Mouse (Mus musculus) 416B (cell line): ENCODE data around the gene Rbp3.

Experiments
- DNase-seq: peaks from one replicate; pipeline ENCODE4 v3.0.0; 2011; ENCODE audit warnings: low read depth

Gene Rbp3

DNA sequence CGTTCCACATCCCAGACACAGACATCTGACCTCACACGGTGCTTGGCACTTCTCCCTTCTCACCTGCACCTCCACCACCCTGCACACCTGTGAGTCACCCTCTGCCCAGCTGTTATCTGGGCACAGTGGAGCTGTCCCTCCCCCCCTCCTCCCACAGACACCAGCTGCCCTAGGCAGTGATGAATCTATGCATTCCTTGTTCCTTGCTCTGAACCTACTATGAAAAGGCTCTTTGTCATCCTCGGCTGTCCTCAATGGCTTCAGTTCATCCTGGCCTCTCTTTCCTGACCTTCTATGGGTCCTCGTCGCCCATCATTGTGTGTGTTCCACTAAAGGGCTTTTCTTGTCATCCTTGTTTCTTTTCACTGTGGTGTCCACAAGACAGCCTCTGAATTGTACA, 20.9 kb downstream of the Rbp3 start:
- DNase-seq = no peak

DNA sequence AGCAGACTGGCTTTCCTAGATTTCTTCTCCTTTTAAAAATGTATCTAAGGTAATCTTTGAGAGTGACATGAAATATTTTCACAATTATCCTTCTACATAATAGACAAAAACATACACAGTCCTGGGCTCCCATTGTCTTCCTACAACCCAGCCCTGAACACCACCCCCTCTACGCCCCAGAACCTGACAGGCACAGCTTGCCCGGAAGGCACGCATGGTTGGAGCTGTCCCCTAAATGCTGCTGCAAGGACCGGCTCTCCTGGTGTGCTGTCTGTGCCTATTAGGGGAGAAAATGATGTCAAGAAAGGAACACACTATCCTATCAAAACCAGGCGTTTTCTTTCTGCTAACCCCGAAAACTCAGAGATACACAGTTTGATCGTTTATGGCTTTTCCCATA, 23.9 kb downstream of the Rbp3 start:
- DNase-seq = no peak

DNA sequence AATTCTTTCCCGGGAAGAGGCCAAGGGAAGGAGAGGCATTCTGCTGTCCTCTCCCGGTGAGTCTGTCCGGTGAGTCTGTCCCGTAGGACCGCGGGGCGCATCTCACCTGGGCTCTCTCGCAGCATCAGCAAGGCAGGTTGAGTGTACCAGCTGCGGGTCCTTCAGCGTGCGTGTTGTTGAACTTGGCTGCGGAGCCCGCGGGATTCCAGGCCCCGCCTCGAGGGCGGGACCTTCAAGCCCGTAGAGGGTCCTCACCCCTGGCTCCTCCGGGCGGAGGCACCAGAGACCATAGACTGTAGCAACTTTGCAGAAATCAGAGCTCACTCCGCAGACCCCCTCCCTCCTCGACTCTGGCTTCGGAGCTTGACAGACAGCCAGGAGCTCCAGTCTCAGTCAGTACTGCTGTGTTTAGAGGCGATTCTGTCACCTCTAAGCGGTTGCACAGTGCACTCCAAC, 24.8 kb downstream of the Rbp3 start, which contains the start of gene Zfp488:
Zfp488 (minus strand) TSS at position 161 of the 456 bp plus-strand sequence.
- no peak for DNase-seq

DNA sequence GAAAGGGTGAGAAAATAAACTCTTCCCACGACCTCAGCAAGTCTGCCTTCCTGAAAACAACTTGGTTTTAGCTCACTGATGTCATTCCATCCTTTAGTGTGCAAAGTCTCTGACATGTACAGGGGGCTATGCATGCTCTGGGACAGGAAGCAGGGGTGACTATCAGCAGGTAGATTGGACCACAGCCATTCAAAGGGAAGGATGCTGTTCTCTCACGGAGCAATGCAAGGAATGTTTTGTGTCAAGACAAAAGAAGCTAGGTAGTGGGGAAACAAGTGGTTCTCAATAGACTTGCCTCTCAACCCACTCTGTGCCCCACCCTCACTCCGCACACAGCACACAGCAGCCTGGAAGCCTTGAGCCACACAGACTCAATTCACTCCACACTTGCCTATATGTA, 35.4 kb downstream of the Rbp3 start:
- no peak for DNase-seq

DNA sequence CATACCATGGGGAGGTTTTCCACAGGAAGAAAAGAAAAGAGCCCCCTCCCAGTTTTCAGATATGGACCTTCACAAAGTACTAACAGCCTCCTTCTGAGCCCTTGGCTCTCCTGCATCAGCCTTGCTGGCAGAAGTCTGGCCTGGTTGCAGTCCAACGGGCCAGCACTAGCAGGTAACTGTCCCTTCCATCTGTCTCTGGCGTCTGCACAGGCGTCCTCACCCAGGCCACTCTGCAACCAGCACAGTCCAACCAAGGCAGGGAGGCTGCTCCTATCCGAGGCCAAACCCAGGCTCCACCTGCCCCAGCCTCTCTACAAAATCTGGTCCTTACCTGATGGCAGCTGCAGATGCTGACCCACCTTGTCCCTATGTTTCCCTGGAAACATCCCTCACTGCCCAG, 38.2 kb downstream of the Rbp3 start:
- no peak for DNase-seq

DNA sequence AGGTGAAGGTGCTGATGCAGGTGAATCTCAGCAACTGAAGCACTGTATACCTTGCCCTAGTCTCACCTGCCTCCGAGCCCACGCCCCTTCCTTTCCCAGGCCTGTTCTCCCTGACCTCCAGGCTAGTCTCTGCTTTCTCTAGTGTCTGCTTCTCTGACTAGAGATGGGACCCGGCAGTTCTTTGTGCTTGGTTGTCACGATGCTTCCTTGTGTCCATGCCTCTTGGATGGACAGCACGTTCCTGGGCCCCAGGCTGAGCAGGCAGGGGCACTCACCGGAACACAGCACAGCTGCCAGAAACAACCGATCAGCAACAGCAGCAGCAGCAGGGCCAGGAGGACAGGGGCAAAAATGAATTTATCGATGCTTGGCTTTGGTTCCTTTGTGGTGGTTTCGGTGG, 39.2 kb downstream of the Rbp3 start:
- DNase-seq = no peak

DNA sequence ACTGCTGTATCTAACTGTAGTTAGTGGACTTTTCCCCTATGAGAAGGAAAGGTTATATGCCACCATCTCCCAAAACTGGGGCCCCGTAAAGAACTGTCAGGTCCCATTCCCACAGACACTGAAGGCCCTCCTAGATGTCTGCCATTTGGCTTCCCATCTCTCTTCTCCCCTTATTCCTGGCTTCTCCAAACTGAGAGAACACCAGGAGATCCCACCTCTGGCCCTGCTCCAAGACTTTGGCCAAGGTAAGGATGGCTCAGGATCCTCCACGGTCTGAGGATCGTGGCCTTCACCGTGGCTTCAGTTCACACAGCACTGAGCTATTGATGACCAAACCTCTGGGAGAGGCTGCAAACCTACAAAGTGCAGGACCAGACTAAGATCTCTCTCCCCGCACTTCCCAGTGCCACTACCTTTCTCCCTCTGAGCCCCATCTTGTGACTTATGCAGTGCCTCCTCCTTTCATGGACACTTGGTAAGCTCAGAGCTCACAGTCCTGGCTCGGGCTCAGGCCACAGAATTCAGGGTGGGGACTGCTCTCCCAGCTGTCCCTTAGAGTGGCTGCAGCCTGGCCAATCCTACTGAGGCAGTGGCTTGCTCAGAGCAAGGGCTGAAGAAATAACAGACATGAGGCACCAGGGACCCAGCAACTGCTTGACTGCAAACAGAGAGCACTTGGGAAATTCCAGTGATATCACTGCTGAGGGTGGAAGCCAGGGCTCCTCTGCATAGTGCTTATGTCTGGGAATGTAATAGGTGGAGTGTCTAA, 39.9 kb downstream of the Rbp3 start:
- DNase-seq = no peak

DNA sequence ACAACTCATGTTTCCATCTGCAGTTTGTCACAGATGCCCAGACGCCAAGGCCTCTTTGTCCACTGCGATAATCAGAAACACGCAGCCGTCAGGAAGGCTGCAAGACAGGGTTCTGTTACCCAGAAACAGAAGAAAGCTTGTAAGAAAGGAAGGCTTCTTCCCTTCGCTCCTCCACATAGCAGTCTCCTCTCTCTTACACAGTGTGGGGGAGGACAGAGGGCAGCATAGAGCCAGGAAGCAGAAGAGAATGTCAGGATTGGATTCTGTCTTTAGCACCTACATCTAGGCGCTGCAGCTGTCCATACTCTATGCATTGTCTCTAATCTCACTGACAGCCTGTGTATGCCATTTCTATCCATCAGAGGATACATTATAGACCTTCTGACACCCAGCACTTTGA, 43.6 kb downstream of the Rbp3 start:
- no peak for DNase-seq

DNA sequence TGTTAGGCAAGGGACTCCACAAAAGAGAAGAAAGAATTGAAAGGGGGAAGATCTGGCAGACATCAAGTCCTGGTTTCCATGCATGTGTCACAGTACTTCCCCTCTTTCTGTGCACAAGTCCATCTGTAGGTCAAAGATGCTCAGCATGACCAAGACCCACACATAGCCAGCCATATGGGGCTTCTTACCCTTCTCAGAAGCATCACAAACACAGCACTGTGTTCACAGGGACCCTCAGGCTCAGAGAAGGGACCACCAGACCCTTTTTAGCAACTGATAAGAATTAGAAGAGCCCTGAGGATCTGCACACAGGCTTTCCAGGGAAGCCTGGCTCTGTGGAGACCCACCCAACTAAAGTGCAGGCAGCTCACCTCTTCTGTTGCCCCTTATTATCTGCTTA, 46.3 kb downstream of the Rbp3 start:
- no peak for DNase-seq

DNA sequence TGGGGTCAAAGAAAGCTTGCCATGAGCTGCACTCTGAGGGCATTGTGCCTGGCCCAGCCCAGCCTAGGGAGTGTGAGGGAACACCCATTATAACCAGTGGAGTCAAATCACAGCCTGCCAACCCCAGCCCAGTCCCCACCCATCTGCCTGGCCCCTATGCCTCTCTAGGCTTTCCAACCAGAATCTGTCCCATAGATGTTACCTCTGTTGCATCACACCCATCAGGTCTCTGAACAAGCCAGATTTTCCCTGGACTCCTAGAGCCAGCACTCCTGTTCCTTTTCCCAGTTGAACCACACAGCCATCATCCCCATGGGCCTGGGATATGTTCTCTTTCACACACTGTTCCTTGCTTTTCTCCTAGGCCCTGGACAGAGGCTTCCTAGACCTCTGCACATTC, 47.6 kb downstream of the Rbp3 start:
- no peak for DNase-seq

DNA sequence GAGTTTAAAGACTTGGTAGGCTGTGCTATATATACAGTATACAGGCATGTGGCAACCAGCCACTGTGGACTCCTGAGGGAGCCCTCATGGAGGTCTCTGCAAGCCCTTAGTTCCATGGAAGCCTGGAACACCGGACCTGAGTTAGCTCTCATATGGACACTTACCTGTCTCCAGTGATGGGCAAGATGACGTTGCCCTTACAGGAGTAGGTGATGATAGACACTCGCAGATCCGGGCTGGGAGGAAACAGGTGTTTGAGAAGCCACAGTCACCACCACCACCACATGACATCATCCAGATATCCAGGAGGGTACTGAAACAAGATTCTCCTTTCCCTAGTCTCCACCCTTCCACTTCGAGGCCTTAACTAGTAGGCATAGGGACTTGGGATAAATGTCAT, 48.6 kb downstream of the Rbp3 start:
- DNase-seq = no peak
